Mouse (Mus musculus) cerebellum, adult 2 months (tissue): ENCODE measurements at regions not wholly inside any gene's neighbourhood (a gene's known extent, or its start where the extent isn't known, plus 50 kb on each side); places are given as distances from the start of the nearest gene placed in this dataset.

Source experiments
- DNase-seq, 2 experiments: peaks; one replicate each; pipeline ENCODE4 v3.0.0; 2021
- H3K27ac ChIP-seq: fragments of 200-500 bp; 2 replicates; pipeline ENCODE4 v1.5.1; 2012; ENCODE audit warnings: low read length, control low read depth, inconsistent platforms; ENCODE audit not compliant: insufficient read depth
- H3K27me3 ChIP-seq: fragments of 200-500 bp; 2 replicates; pipeline ENCODE4 v1.6.1; 2012; ENCODE audit warnings: inconsistent platforms, mild to moderate bottlenecking, low read length, moderate library complexity; ENCODE audit not compliant: control insufficient read depth, insufficient read depth
- H3K4me1 ChIP-seq: fragments of 200-500 bp; 2 replicates; pipeline ENCODE4 v1.6.1; 2011; ENCODE audit warnings: low read length; ENCODE audit not compliant: control insufficient read depth, insufficient read depth
- H3K4me3 ChIP-seq: fragments of 200-500 bp; replicated peaks from 2 replicates; pipeline ENCODE3; 2011; ENCODE audit warnings: mild to moderate bottlenecking, low read depth, low read length, control low read depth; ENCODE audit not compliant: insufficient read depth
- CTCF ChIP-seq: fragments of 200-500 bp; IDR thresholded peaks from 2 replicates; pipeline ENCODE4 v1.5.1; 2011; ENCODE audit warnings: low read depth, mild to moderate bottlenecking, control low read depth, low read length, moderate library complexity, borderline replicate concordance; ENCODE audit not compliant: insufficient read depth
- POLR2A ChIP-seq: fragments of 200-500 bp; IDR thresholded peaks from 2 replicates; pipeline ENCODE4 v1.6.1; 2011; ENCODE audit warnings: low read length, control low read depth, borderline replicate concordance; ENCODE audit not compliant: insufficient read depth
- WGBS: fragments of 180-500 bp; shearing (Covaris S2); methylation state at CpG from one replicate; pipeline ENCODE4 v1.1.7; 2018; 5-methylcytosine and 5-hydroxymethylcytosine counted together

GRCm38 (mm10) chr17:59279811-59280210 is 266.6 kb upstream of the Nudt12 start:
- TF ChIP-seq CTCF (no peak), POLR2A (no peak)

DNA sequence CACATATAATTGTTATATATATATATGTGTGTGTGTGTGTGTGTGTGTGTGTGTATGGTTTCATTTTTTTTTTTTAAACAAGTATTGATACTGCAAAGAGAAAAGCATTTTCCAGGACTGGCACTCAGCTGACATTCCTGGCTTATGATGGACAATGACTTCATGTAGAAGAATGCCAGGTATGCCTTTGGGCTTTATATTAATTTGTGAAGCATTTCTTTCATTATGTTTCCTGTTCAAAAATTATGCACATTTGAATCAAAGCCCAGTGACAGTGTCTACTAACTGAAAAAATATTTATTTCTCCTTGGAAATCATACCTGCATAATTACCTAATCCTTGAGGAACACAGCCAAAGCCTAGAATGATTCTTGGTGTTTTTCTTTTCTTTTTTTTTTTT is 256.4 kb upstream of the Nudt12 start:
- TF ChIP-seq CTCF (no peak), POLR2A (no peak)
- no peaks in the 10 kb centered on the region for H3K4me1 ChIP-seq
- H3K27ac ChIP-seq = no peak overlapping the region
- H3K4me3 ChIP-seq = no peak overlapping the region
- DNase-seq = no peak
- H3K27me3 ChIP-seq = no peaks in the 10 kb centered on the region

More at GRCm38 (mm10) chr17:59279811-59280210, 266.6 kb upstream of the Nudt12 start:
- no peak for DNase-seq
- WGBS = 26% methylated on average over 10 of the region's 10 CpGs
- H3K4me3 ChIP-seq = no peak overlapping the region
- H3K27me3 ChIP-seq = no peaks in the 10 kb centered on the region
- H3K4me1 ChIP-seq = no peaks in the 10 kb centered on the region
- H3K27ac ChIP-seq = no peak overlapping the region

- H3K4me3 ChIP-seq = no peak overlapping the region
- no peaks in the 10 kb centered on the region for H3K4me1 ChIP-seq
- no peak overlapping the region for H3K27ac ChIP-seq
- no peak for TF ChIP-seq POLR2A
- TF ChIP-seq CTCF = no peak
- DNase-seq = no peak
- WGBS = 82% methylated on average over 5 of the region's 5 CpGs
- no peaks in the 10 kb centered on the region for H3K27me3 ChIP-seq
Measured at GRCm38 (mm10) chr17:59249000-59249399, 235.8 kb upstream of the Nudt12 start.

DNA sequence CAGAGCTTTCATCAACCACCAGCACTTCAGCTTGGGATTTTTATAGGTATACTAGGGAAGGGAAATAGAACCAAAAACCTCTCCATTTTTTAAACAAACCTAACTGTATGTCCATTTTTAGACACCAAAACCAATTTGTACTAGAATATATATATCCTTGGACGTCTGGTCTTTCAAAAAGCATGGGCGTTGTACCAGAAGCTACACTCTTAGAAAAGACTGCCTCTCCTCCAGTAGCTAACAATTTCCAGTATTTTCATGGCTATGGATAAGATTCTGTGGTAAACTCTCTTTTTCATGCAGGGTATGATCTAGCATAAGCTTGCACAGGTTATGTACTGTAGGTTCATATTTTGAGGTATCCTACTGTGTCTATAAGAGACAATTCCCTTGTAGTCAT is 219.1 kb upstream of the Nudt12 start:
- TF ChIP-seq POLR2A (no peak), CTCF (no peak)
- Histone ChIP-seq H3K4me3 (no peak overlapping the region), H3K27ac (no peak overlapping the region), H3K27me3 (no peaks in the 10 kb centered on the region), H3K4me1 (no peaks in the 10 kb centered on the region)
- 85% methylated on average over 2 of the region's 2 CpGs for WGBS
- DNase-seq = no peak
